Mouse (Mus musculus): ENCODE measurements around the gene Rpl7l1.

DNA sequence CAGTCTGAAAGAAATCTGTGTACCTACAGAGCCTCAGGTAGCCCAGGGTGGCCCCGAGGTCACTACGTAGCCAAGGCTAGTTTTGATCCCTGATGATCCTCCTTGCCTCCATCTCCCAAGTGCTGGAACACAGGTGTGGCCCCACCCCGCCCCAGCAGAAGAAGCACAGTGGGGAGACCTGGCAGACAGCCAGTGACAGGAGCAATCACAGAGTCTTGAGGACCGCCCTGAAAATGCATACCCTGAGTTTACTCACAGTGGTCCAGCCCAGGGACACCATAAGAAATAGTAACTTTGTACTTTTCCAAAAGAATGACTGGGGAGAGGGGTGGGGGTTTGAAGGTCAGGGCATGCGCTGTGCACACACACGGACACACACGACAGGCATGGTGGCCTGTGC lies 38.2 kb upstream of the Rpl7l1 start:
- TF ChIP-seq NANOG (IDR thresholded peaks at IDR 0.05; ENCODE audit: borderline replicate concordance, low read length) (no peak), CTCF (conservative IDR thresholded peaks at IDR 0.05; ENCODE audit: low read length) (no peak)

All from E14TG2a.4 (cell line).